Mouse (Mus musculus) ES-E14 (cell line): ENCODE results near the gene Ift172.

Source experiments
- HCFC1 ChIP-seq: IDR thresholded peaks from 2 replicates; pipeline ENCODE4 v1.6.1; 2012; ENCODE audit warnings: low read length, inconsistent platforms, borderline replicate concordance; ENCODE audit not compliant: insufficient read depth
- MAFK ChIP-seq: IDR thresholded peaks from 2 replicates; pipeline ENCODE4 v1.6.1; 2014; ENCODE audit warnings: mild to moderate bottlenecking, low read depth, low read length, inconsistent platforms; ENCODE audit not compliant: insufficient read depth
- ZNF384 ChIP-seq: IDR thresholded peaks from 2 replicates; pipeline ENCODE4 v1.6.1; 2012; ENCODE audit warnings: low read depth, low read length, inconsistent platforms

DNA sequence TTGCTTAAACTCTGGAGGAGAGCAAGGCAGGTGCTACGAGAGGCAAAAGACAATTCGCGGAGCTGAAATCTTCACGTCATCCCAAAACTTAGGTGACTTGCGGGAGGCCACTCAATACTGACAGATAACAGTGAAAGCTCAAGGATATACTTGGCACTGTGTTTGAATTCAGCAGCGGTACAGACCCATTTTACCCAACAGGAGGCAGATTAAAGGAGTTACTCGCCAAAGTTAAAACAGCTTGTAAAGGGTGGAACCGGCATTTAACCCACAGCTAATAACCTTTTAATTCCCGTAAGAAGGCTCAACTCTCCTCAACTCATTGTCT lies 409 bp upstream of the Ift172 start:
- no peak for TF ChIP-seq HCFC1
- no peak for TF ChIP-seq MAFK
- TF ChIP-seq ZNF384: no peak
